Mouse (Mus musculus) hindbrain, embryonic 13.5 days (tissue): ENCODE measurements around the gene Ppp1r27. TPM values are rescaled to one million over a fixed set of nuclear protein-coding genes. Genes with fewer than 3 reads are reported as not detected.
A peak's percentile ranks its signal among the peaks of the same experiment; 100 is the strongest.
"Not testable (repeated sequence)": the region's sequence is repeated elsewhere in the genome, so short reads cannot be mapped to it uniquely, and the experiment has no call there.

Experiments
- ATAC-seq: fragments of 200-750 bp; cut with Nextera tagmentation; 2 replicates; pipeline ENCODE4 v1.8.0; 2017; ENCODE audit warnings: moderate TSS enrichment; ENCODE audit not compliant: low FRiP score
- H3K27ac ChIP-seq: fragments of 300-500 bp; sonication (generic); 2 replicates; pipeline ENCODE4 v1.5.1; 2015; ENCODE audit warnings: inconsistent platforms, mild to moderate bottlenecking, moderate library complexity
- H3K27me3 ChIP-seq: fragments of 300-500 bp; sonication (generic); 2 replicates; pipeline ENCODE4 v1.6.1; 2015; ENCODE audit warnings: mild to moderate bottlenecking, inconsistent platforms
- H3K36me3 ChIP-seq: fragments of 300-500 bp; sonication (generic); 2 replicates; pipeline ENCODE4 v1.6.1; 2015; ENCODE audit warnings: mild to moderate bottlenecking, inconsistent platforms
- H3K4me1 ChIP-seq: fragments of 300-500 bp; sonication (generic); replicated peaks from 2 replicates; pipeline ENCODE4 v1.6.1; 2015; ENCODE audit warnings: inconsistent platforms
- H3K4me2 ChIP-seq: fragments of 300-500 bp; sonication (generic); 2 replicates; pipeline ENCODE4 v1.6.1; 2015; ENCODE audit warnings: inconsistent platforms, mild to moderate bottlenecking, moderate library complexity
- H3K4me3 ChIP-seq: fragments of 300-500 bp; sonication (generic); 2 replicates; pipeline ENCODE4 v1.5.1; 2015; ENCODE audit warnings: mild to moderate bottlenecking, inconsistent platforms
- H3K9ac ChIP-seq: fragments of 300-500 bp; sonication (generic); 2 replicates; pipeline ENCODE4 v1.6.1; 2015; ENCODE audit warnings: mild to moderate bottlenecking, inconsistent platforms
- H3K9me3 ChIP-seq: fragments of 300-500 bp; sonication (generic); 2 replicates; pipeline ENCODE4 v1.6.1; 2016; ENCODE audit warnings: inconsistent platforms
- WGBS: fragments of 180-500 bp; shearing (Covaris S2); methylation state at CpG from one replicate; pipeline ENCODE4 v1.1.7; 2015; 5-methylcytosine and 5-hydroxymethylcytosine counted together
- polyA plus RNA-seq: library from polyadenylated mRNA; unstranded; fragments of >200 nt; fragmentation: Nextera tagmentation; extraction: Ambion mirVana; gene quantifications from 2 replicates; pipeline ENCODE4 v1.2.1, GENCODE M21; 2015

Ppp1r27 gene
- polyA plus RNA-seq, 1 experiment from 2014 or later = not detected

- H3K27ac ChIP-seq = no peak overlapping the region
- no peaks in the 10 kb centered on the region for H3K9me3 ChIP-seq
- H3K9ac ChIP-seq = no peak overlapping the region
- no peak overlapping the region for H3K4me3 ChIP-seq
- H3K36me3 ChIP-seq = no peaks in the 10 kb centered on the region
- ATAC-seq = no peak
- 69% methylated on average over 6 of the region's 6 CpGs for WGBS
- peaks cover 2% of the 10 kb centered on the region; the same call in 1 of the 2 replicates for H3K4me1 ChIP-seq
- no peak overlapping the region for H3K4me2 ChIP-seq
- 0 out of 2 replicates have a peak, but pooled peaks cover 3% of the 10 kb centered on the region for H3K27me3 ChIP-seq
Measured at GRCm38 (mm10) chr11:120518027-120518426, 32.9 kb downstream of the Ppp1r27 start.

GRCm38 (mm10) chr11:120517147-120517546 lies 33.8 kb downstream of the Ppp1r27 start:
- no peak overlapping the region for H3K27ac ChIP-seq
- H3K9ac ChIP-seq = no peak overlapping the region
- ATAC-seq = no peak
- 0 out of 2 replicates have a peak, but pooled peaks cover 3% of the 10 kb centered on the region for H3K27me3 ChIP-seq
- 65% methylated on average over 4 of the region's 4 CpGs for WGBS
- no peak overlapping the region for H3K4me2 ChIP-seq
- H3K9me3 ChIP-seq = no peaks in the 10 kb centered on the region
- H3K36me3 ChIP-seq = no peaks in the 10 kb centered on the region
- no peak overlapping the region for H3K4me3 ChIP-seq
- peaks cover 4% of the 10 kb centered on the region; the same call in 1 of the 2 replicates for H3K4me1 ChIP-seq

- Histone ChIP-seq H3K9ac (no peak overlapping the region), H3K27ac (no peak overlapping the region), H3K36me3 (no peaks in the 10 kb centered on the region), H3K4me3 (no peak overlapping the region), H3K4me1 (peaks cover 6% of the 10 kb centered on the region), H3K4me2 (no peak overlapping the region), H3K27me3 (0 out of 2 replicates have a peak, but pooled peaks cover 6% of the 10 kb centered on the region), H3K9me3 (no peaks in the 10 kb centered on the region)
- ATAC-seq = 0 out of 2 replicates have a peak, but pooled peaks have one; percentile 43
- 16% methylated on average over 17 of the region's 17 CpGs for WGBS
Measured at GRCm38 (mm10) chr11:120515611-120516010, 35.3 kb downstream of the Ppp1r27 start.

GRCm38 (mm10) chr11:120514262-120514661 lies 36.7 kb downstream of the Ppp1r27 start:
- not testable (repeated sequence) for H3K9me3 ChIP-seq, H3K27ac ChIP-seq, H3K36me3 ChIP-seq, ATAC-seq, H3K9ac ChIP-seq, H3K4me2 ChIP-seq, H3K27me3 ChIP-seq, H3K4me3 ChIP-seq
- peaks cover 11% of the 10 kb centered on the region for H3K4me1 ChIP-seq
- WGBS = 93% methylated on average over 2 of the region's 2 CpGs

GRCm38 (mm10) chr11:120512790-120513453 lies 38.0 kb downstream of the Ppp1r27 start:
- H3K9ac ChIP-seq = no peak overlapping the region
- H3K9me3 ChIP-seq = no peaks in the 10 kb centered on the region
- no peaks in the 10 kb centered on the region for H3K36me3 ChIP-seq
- 26% methylated on average over 6 of the region's 6 CpGs for WGBS
- 0 out of 2 replicates have a peak, but pooled peaks cover 6% of the 10 kb centered on the region for H3K27me3 ChIP-seq
- ATAC-seq = no peak
- no peak overlapping the region for H3K27ac ChIP-seq
- H3K4me1 ChIP-seq = peaks cover 11% of the 10 kb centered on the region
- H3K4me3 ChIP-seq = no peak overlapping the region
- no peak overlapping the region for H3K4me2 ChIP-seq

- Histone ChIP-seq H3K27me3 (0 out of 2 replicates have a peak, but pooled peaks cover 4% of the 10 kb centered on the region), H3K4me2 (peak overlapping the region; percentile 37), H3K27ac (no peak overlapping the region; the same call in 1 of the 2 replicates), H3K9me3 (no peaks in the 10 kb centered on the region), H3K4me3 (peak overlapping the region; percentile 15; the same call in 1 of the 2 replicates), H3K4me1 (peaks cover 11% of the 10 kb centered on the region), H3K36me3 (no peaks in the 10 kb centered on the region), H3K9ac (peak overlapping the region; percentile 49; the same call in 1 of the 2 replicates)
- WGBS = 12% methylated on average over 16 of the region's 16 CpGs
- no peak for ATAC-seq
Measured at GRCm38 (mm10) chr11:120510375-120511030, 40.4 kb downstream of the Ppp1r27 start.

- no peak overlapping the region for H3K4me2 ChIP-seq
- peaks cover 11% of the 10 kb centered on the region for H3K4me1 ChIP-seq
- ATAC-seq = no peak
- H3K27me3 ChIP-seq = 0 out of 2 replicates have a peak, but pooled peaks cover 4% of the 10 kb centered on the region
- H3K9ac ChIP-seq = no peak overlapping the region
- H3K27ac ChIP-seq = no peak overlapping the region
- H3K9me3 ChIP-seq = no peaks in the 10 kb centered on the region
- no peak overlapping the region for H3K4me3 ChIP-seq
- H3K36me3 ChIP-seq = no peaks in the 10 kb centered on the region
- WGBS = 46% methylated on average over 4 of the region's 4 CpGs
Measured at GRCm38 (mm10) chr11:120509940-120510339, 41.0 kb downstream of the Ppp1r27 start.

- H3K27me3 ChIP-seq = 0 out of 2 replicates have a peak, but pooled peaks cover 4% of the 10 kb centered on the region
- WGBS = 87% methylated on average over 9 of the region's 9 CpGs
- no peak overlapping the region for H3K9ac ChIP-seq
- peaks cover 11% of the 10 kb centered on the region for H3K4me1 ChIP-seq
- H3K36me3 ChIP-seq = no peaks in the 10 kb centered on the region
- ATAC-seq = no peak
- H3K4me2 ChIP-seq = no peak overlapping the region
- no peaks in the 10 kb centered on the region for H3K9me3 ChIP-seq
- no peak overlapping the region for H3K4me3 ChIP-seq
- no peak overlapping the region for H3K27ac ChIP-seq
Measured at GRCm38 (mm10) chr11:120508290-120508870, 42.6 kb downstream of the Ppp1r27 start.

GRCm38 (mm10) chr11:120507611-120508289 lies 43.2 kb downstream of the Ppp1r27 start:
- Histone ChIP-seq H3K27me3 (0 out of 2 replicates have a peak, but pooled peaks cover 4% of the 10 kb centered on the region), H3K4me2 (no peak overlapping the region), H3K9ac (no peak overlapping the region), H3K36me3 (no peaks in the 10 kb centered on the region), H3K27ac (no peak overlapping the region), H3K4me1 (peaks cover 7% of the 10 kb centered on the region), H3K4me3 (no peak overlapping the region), H3K9me3 (no peaks in the 10 kb centered on the region)
- no peak for ATAC-seq
- WGBS = 78% methylated on average over 13 of the region's 13 CpGs

- Histone ChIP-seq H3K9me3 (no peaks in the 10 kb centered on the region), H3K9ac (no peak overlapping the region), H3K4me3 (no peak overlapping the region), H3K4me2 (no peak overlapping the region), H3K4me1 (peaks cover 7% of the 10 kb centered on the region), H3K36me3 (no peaks in the 10 kb centered on the region), H3K27me3 (0 out of 2 replicates have a peak, but pooled peaks cover 4% of the 10 kb centered on the region), H3K27ac (no peak overlapping the region)
- 65% methylated on average over 4 of the region's 4 CpGs for WGBS
- ATAC-seq = no peak
Measured at GRCm38 (mm10) chr11:120506899-120507298, 44.0 kb downstream of the Ppp1r27 start.

- peaks cover 5% of the 10 kb centered on the region for H3K4me1 ChIP-seq
- no peaks in the 10 kb centered on the region for H3K9me3 ChIP-seq
- WGBS = 88% methylated on average over 3 of the region's 3 CpGs
- 0 out of 2 replicates have a peak, but pooled peaks cover 2% of the 10 kb centered on the region for H3K27me3 ChIP-seq
- no peak overlapping the region for H3K4me3 ChIP-seq
- no peak for ATAC-seq
- no peak overlapping the region for H3K4me2 ChIP-seq
- H3K36me3 ChIP-seq = no peaks in the 10 kb centered on the region
- no peak overlapping the region for H3K27ac ChIP-seq
- no peak overlapping the region for H3K9ac ChIP-seq
Measured at GRCm38 (mm10) chr11:120505661-120506060, 45.3 kb downstream of the Ppp1r27 start.

GRCm38 (mm10) chr11:120501701-120502100 lies 49.2 kb downstream of the Ppp1r27 start:
- Histone ChIP-seq H3K9me3 (no peaks in the 10 kb centered on the region), H3K27ac (no peak overlapping the region), H3K9ac (no peak overlapping the region), H3K27me3 (0 out of 2 replicates have a peak, but pooled peaks cover 2% of the 10 kb centered on the region), H3K4me2 (no peak overlapping the region), H3K36me3 (peaks cover 28% of the 10 kb centered on the region), H3K4me1 (no peaks in the 10 kb centered on the region), H3K4me3 (no peak overlapping the region)
- ATAC-seq = no peak
- WGBS = 90% methylated on average over 4 of the region's 4 CpGs
